Mouse (Mus musculus): Measurements from ENCODE around the gene Chrdl2.

The Chrdl2 gene

GRCm38 (mm10) chr7:100010711-100011110 lies 4.7 kb downstream of the Chrdl2 start:
- no peak for TF ChIP-seq GATA4 (IDR thresholded peaks at IDR 0.05; ENCODE audit: insufficient replicate concordance, low read length)

GRCm38 (mm10) chr7:100012085-100012484 lies 6.1 kb downstream of the Chrdl2 start:
- no peak; the same call in 1 of the 2 replicates for TF ChIP-seq GATA4 (IDR thresholded peaks at IDR 0.05; ENCODE audit: insufficient replicate concordance, low read length)

GRCm38 (mm10) chr7:100012515-100012914 lies 6.5 kb downstream of the Chrdl2 start:
- no peak for TF ChIP-seq GATA4 (IDR thresholded peaks at IDR 0.05; ENCODE audit: insufficient replicate concordance, low read length)

GRCm38 (mm10) chr7:100014123-100014600 lies 8.2 kb downstream of the Chrdl2 start:
- TF ChIP-seq GATA4 (IDR thresholded peaks at IDR 0.05; ENCODE audit: insufficient replicate concordance, low read length) = no peak

GRCm38 (mm10) chr7:100017056-100017455 lies 11.1 kb downstream of the Chrdl2 start:
- TF ChIP-seq GATA4 (IDR thresholded peaks at IDR 0.05; ENCODE audit: insufficient replicate concordance, low read length) = no peak

GRCm38 (mm10) chr7:100027353-100027752 lies 21.4 kb downstream of the Chrdl2 start:
- no peak for TF ChIP-seq GATA4 (IDR thresholded peaks at IDR 0.05; ENCODE audit: insufficient replicate concordance, low read length)

- TF ChIP-seq GATA4 (IDR thresholded peaks at IDR 0.05; ENCODE audit: insufficient replicate concordance, low read length) = no peak
Observed at GRCm38 (mm10) chr7:100029307-100029706, 23.3 kb downstream of the Chrdl2 start.

- no peak for TF ChIP-seq GATA4 (IDR thresholded peaks at IDR 0.05; ENCODE audit: insufficient replicate concordance, low read length)
Observed at GRCm38 (mm10) chr7:100030996-100031749, 25.2 kb downstream of the Chrdl2 start.

- TF ChIP-seq GATA4 (IDR thresholded peaks at IDR 0.05; ENCODE audit: insufficient replicate concordance, low read length) = no peak
Observed at GRCm38 (mm10) chr7:100033672-100034071, 27.7 kb downstream of the Chrdl2 start.

GRCm38 (mm10) chr7:100034815-100035463 lies 29.0 kb downstream of the Chrdl2 start:
- no peak for TF ChIP-seq GATA4 (IDR thresholded peaks at IDR 0.05; ENCODE audit: insufficient replicate concordance, low read length)

GRCm38 (mm10) chr7:100036050-100036449 lies 30.1 kb downstream of the Chrdl2 start:
- TF ChIP-seq GATA4 (IDR thresholded peaks at IDR 0.05; ENCODE audit: insufficient replicate concordance, low read length) = no peak

- no peak for TF ChIP-seq GATA4 (IDR thresholded peaks at IDR 0.05; ENCODE audit: insufficient replicate concordance, low read length)
Observed at GRCm38 (mm10) chr7:100036495-100036894, 30.5 kb downstream of the Chrdl2 start.

- TF ChIP-seq GATA4 (IDR thresholded peaks at IDR 0.05; ENCODE audit: insufficient replicate concordance, low read length) = no peak
Observed at GRCm38 (mm10) chr7:100042120-100042519, 36.1 kb downstream of the Chrdl2 start.

GRCm38 (mm10) chr7:100043096-100043495 lies 37.1 kb downstream of the Chrdl2 start:
- no peak for TF ChIP-seq GATA4 (IDR thresholded peaks at IDR 0.05; ENCODE audit: insufficient replicate concordance, low read length)

- TF ChIP-seq GATA4 (IDR thresholded peaks at IDR 0.05; ENCODE audit: insufficient replicate concordance, low read length) = no peak
Observed at GRCm38 (mm10) chr7:100043605-100044031, 37.6 kb downstream of the Chrdl2 start.

- TF ChIP-seq GATA4 (IDR thresholded peaks at IDR 0.05; ENCODE audit: insufficient replicate concordance, low read length) = no peak
Observed at GRCm38 (mm10) chr7:100046486-100046885, 40.5 kb downstream of the Chrdl2 start.

Measured in liver, adult (tissue).